Mouse (Mus musculus) brain, embryonic 14.5 days (tissue): ENCODE data around the gene Bcl11a.

ENCODE experiments used
- CTCF ChIP-seq: fragments of 200-500 bp; IDR thresholded peaks from 2 replicates; pipeline ENCODE4 v1.5.1; 2012; ENCODE audit warnings: inconsistent platforms, mild to moderate bottlenecking, moderate library complexity, borderline replicate concordance; ENCODE audit not compliant: insufficient read depth, insufficient read length; ENCODE audit errors: extremely low read depth
- POLR2A ChIP-seq: fragments of 200-500 bp; IDR thresholded peaks from 2 replicates; pipeline ENCODE4 v1.6.1; 2012; ENCODE audit warnings: mild to moderate bottlenecking, inconsistent platforms, borderline replicate concordance; ENCODE audit not compliant: poor library complexity, insufficient read depth, insufficient read length, severe bottlenecking; ENCODE audit errors: extremely low read depth

DNA sequence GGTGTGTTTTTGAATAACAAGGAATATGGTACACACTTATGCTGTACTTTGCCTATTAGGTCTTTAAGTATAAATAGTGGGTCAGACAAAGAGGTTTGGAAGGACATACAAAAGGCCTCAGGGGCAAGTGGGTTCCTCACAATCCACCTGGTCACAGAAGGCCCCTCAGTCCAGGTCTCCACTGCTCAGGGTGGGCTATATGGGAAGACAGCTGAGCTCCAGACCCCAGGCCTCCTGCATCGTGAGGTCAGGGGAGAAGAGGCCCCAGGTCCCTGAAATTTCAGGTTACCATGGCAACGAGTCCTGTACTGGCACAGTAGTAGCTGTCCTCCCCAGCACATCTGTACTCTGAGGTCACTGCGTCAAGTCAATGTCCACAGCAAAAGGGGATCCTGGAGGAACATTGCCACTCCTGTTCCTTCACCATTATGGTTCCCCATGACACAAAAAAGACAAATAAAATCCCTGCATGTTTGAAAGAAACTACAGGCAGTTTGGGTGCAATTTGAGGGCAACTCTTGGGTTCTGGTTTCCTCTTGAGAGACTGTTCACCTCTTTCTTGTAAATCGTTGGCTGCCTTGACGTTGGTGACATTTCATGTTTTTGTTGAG is 93.9 kb downstream of the Bcl11a start:
- TF ChIP-seq CTCF = no peak
- TF ChIP-seq POLR2A = no peak
